Mouse (Mus musculus) midbrain, postnatal 0 days (tissue): ENCODE results near the gene Scamp3. TPM values are rescaled to one million over a fixed set of nuclear protein-coding genes. Genes with fewer than 3 reads are reported as not detected.
A peak's percentile ranks its signal among the peaks of the same experiment; 100 is the strongest.

Source experiments
- ATAC-seq: fragments of 200-750 bp; cut with Nextera tagmentation; 2 replicates; pipeline ENCODE4 v1.8.0; 2017; ENCODE audit warnings: moderate number of reproducible peaks, mild to moderate bottlenecking, moderate TSS enrichment, moderate library complexity; ENCODE audit not compliant: low FRiP score
- DNase-seq: peaks from one replicate; pipeline ENCODE4 v3.0.0-alpha.2; 2015; ENCODE audit warnings: low spot score
- H3K27ac ChIP-seq: fragments of 300-500 bp; sonication (generic); 2 replicates; pipeline ENCODE4 v1.5.1; 2014; ENCODE audit warnings: low read depth, mild to moderate bottlenecking, low read length, mixed read lengths
- H3K27me3 ChIP-seq: fragments of 300-500 bp; sonication (generic); 2 replicates; pipeline ENCODE4 v1.6.1; 2014; ENCODE audit warnings: low read length, control low read depth, mixed read lengths; ENCODE audit not compliant: insufficient read depth
- H3K36me3 ChIP-seq: fragments of 300-500 bp; sonication (generic); 2 replicates; pipeline ENCODE4 v1.6.1; 2014; ENCODE audit warnings: low read length, control low read depth, mixed read lengths; ENCODE audit not compliant: insufficient read depth
- H3K4me1 ChIP-seq: fragments of 300-500 bp; sonication (generic); 2 replicates; pipeline ENCODE4 v1.6.1; 2014; ENCODE audit warnings: mild to moderate bottlenecking, control low read depth, antibody characterized with exemption, low read length, mixed read lengths; ENCODE audit not compliant: insufficient read depth
- H3K4me2 ChIP-seq: fragments of 300-500 bp; sonication (generic); 2 replicates; pipeline ENCODE4 v1.6.1; 2014; ENCODE audit warnings: low read depth, mild to moderate bottlenecking, low read length, mixed read lengths; ENCODE audit not compliant: poor library complexity, severe bottlenecking
- H3K4me3 ChIP-seq: fragments of 300-500 bp; sonication (generic); 2 replicates; pipeline ENCODE4 v1.5.1; 2014; ENCODE audit warnings: low read depth, mild to moderate bottlenecking, low read length, moderate library complexity
- H3K9ac ChIP-seq: fragments of 300-500 bp; sonication (generic); replicated peaks from 2 replicates; pipeline ENCODE4 v1.6.1; 2014; ENCODE audit warnings: mild to moderate bottlenecking, low read length, moderate library complexity, mixed read lengths; ENCODE audit not compliant: poor library complexity, severe bottlenecking
- H3K9me3 ChIP-seq: fragments of 300-500 bp; sonication (generic); 2 replicates; pipeline ENCODE4 v1.6.1; 2016; ENCODE audit warnings: low read length, control low read depth
- CTCF ChIP-seq: IDR thresholded peaks from 2 replicates; pipeline ENCODE4 v1.5.1; 2016; ENCODE audit warnings: antibody characterized with exemption, mild to moderate bottlenecking
- WGBS: fragments of 180-500 bp; shearing (Covaris S2); extraction: QIAGEN DNeasy Blood & Tissue Kit; methylation state at CpG from one replicate; pipeline ENCODE4 v1.1.7; 2014; 5-methylcytosine and 5-hydroxymethylcytosine counted together
- polyA plus RNA-seq: library from polyadenylated mRNA; unstranded; fragments of >200 nt; fragmentation: Nextera tagmentation; extraction: Ambion mirVana; gene quantifications from 2 replicates; pipeline ENCODE4 v1.2.1, GENCODE M21; 2015
- total RNA-seq: library from RNA; depleted of rRNA; stranded (reverse); fragments of >200 nt; gene quantifications from 2 replicates; pipeline ENCODE4 v1.2.3, GENCODE M21; 2014; rRNA removed

The Scamp3 gene
- 71.1 and 84.8 TPM in 2 replicates for total RNA-seq
- polyA plus RNA-seq, result 151 and 158 TPM in 2 replicates

GRCm38 (mm10) chr3:89177242-89178106, at the start of gene Scamp3:
TSS of gene Scamp3 (plus strand) at chr3:89177473.
- DNase-seq, result peak; percentile 97
- TF ChIP-seq CTCF, result no peak
- Histone ChIP-seq H3K9ac (peak within 1 kb of the TSS; percentile 74), H3K4me2 (peak within 1 kb of the TSS; percentile 68), H3K27me3 (no peaks in the 10 kb centered on the region), H3K9me3 (no peaks in the 10 kb centered on the region), H3K27ac (peak within 1 kb of the TSS; percentile 74), H3K4me3 (peak within 1 kb of the TSS; percentile 76), H3K4me1 (peaks cover 8% of the 10 kb centered on the region), H3K36me3 (peaks cover 62% of the 10 kb centered on the region)
- peak; percentile 95 for ATAC-seq
- under 1% methylated on average over 43 of the region's 43 CpGs for WGBS

- TF ChIP-seq CTCF, result no peak
- DNase-seq, result no peak
- Histone ChIP-seq H3K4me1 (0 out of 2 replicates have a peak, but pooled peaks cover 2% of the 10 kb centered on the region), H3K4me3 (no peak overlapping the region), H3K27me3 (no peaks in the 10 kb centered on the region), H3K4me2 (no peak overlapping the region), H3K27ac (no peak overlapping the region), H3K9ac (no peak overlapping the region), H3K9me3 (no peaks in the 10 kb centered on the region), H3K36me3 (no peaks in the 10 kb centered on the region)
- WGBS, result 87% methylated on average over 3 of the region's 3 CpGs
- ATAC-seq, result no peak
These were observed 47.4 kb upstream of the Scamp3 start for GRCm38 (mm10) chr3:89129908-89130307.

- Histone ChIP-seq H3K36me3 (no peaks in the 10 kb centered on the region), H3K27me3 (no peaks in the 10 kb centered on the region), H3K9me3 (no peaks in the 10 kb centered on the region), H3K4me1 (0 out of 2 replicates have a peak, but pooled peaks cover 2% of the 10 kb centered on the region), H3K4me3 (no peak overlapping the region), H3K9ac (peak overlapping the region; percentile 46; the same call in 1 of the 2 replicates), H3K27ac (no peak overlapping the region), H3K4me2 (peak overlapping the region; percentile 64)
- DNase-seq, result no peak
- no peak for ATAC-seq
- WGBS, result 46% methylated on average over 4 of the region's 4 CpGs
- no peak for TF ChIP-seq CTCF
These were observed 45.5 kb upstream of the Scamp3 start for GRCm38 (mm10) chr3:89131816-89132215.

- Histone ChIP-seq H3K9ac (peak overlapping the region; percentile 46; the same call in 1 of the 2 replicates), H3K4me2 (peak overlapping the region; percentile 64), H3K36me3 (no peaks in the 10 kb centered on the region), H3K27ac (no peak overlapping the region), H3K9me3 (no peaks in the 10 kb centered on the region), H3K27me3 (no peaks in the 10 kb centered on the region), H3K4me3 (peak overlapping the region; percentile 33), H3K4me1 (0 out of 2 replicates have a peak, but pooled peaks cover 2% of the 10 kb centered on the region)
- TF ChIP-seq CTCF, result peak; percentile 64
- no peak for ATAC-seq
- 17% methylated on average over 27 of the region's 30 CpGs for WGBS
- DNase-seq, result peak; percentile 33
These were observed 44.8 kb upstream of the Scamp3 start for GRCm38 (mm10) chr3:89132285-89133062.

GRCm38 (mm10) chr3:89133063-89133450, 44.2 kb upstream of the Scamp3 start:
- 78% methylated on average over 7 of the region's 7 CpGs for WGBS
- TF ChIP-seq CTCF, result no peak

More at GRCm38 (mm10) chr3:89133063-89133450, 44.2 kb upstream of the Scamp3 start:
- Histone ChIP-seq H3K9me3 (no peaks in the 10 kb centered on the region), H3K27me3 (no peaks in the 10 kb centered on the region), H3K36me3 (no peaks in the 10 kb centered on the region), H3K9ac (no peak overlapping the region), H3K4me3 (no peak overlapping the region), H3K27ac (no peak overlapping the region), H3K4me1 (0 out of 2 replicates have a peak, but pooled peaks cover 2% of the 10 kb centered on the region), H3K4me2 (no peak overlapping the region)
- DNase-seq (no peak), ATAC-seq (no peak)
